Mouse (Mus musculus): ENCODE data around the gene Nod2.

GRCm38 (mm10) chr8:88630225-88630624, 16.9 kb upstream of the Nod2 start:
- TF ChIP-seq TCF12 (IDR thresholded peaks at IDR 0.05; ENCODE audit: low read depth, low read length) (no peak), CTCF (IDR thresholded peaks at IDR 0.05 in 2 of 3, conservative IDR thresholded peaks at IDR 0.05 in 1 of 3; ENCODE audit: control insufficient read depth in 1 of 3, insufficient read depth in 1 of 3, low read depth in 2 of 3, low read length in 3 of 3, poor library complexity in 1 of 3, severe bottlenecking in 1 of 3) (no peak), GATA1 (IDR thresholded peaks at IDR 0.05; ENCODE audit: low read depth, low read length) (no peak), POLR2AphosphoS2 (IDR thresholded peaks at IDR 0.05; ENCODE audit: low read length) (no peak), EP300 (IDR thresholded peaks at IDR 0.05; ENCODE audit: low read depth in 1 of 2, low read length in 2 of 2) (no peak), NRF1 (IDR thresholded peaks at IDR 0.05; ENCODE audit: insufficient read depth, low read depth, low read length, poor library complexity, severe bottlenecking) (no peak), ELF1 (IDR thresholded peaks at IDR 0.05; ENCODE audit: low read depth, low read length) (no peak), MAX (IDR thresholded peaks at IDR 0.05; ENCODE audit: low read length) (no peak), POLR2A (IDR thresholded peaks at IDR 0.05; ENCODE audit: control insufficient read depth in 1 of 2, insufficient read depth in 1 of 2, low read depth in 1 of 2, low read length in 2 of 2, poor library complexity in 1 of 2) (no peak), JUND (IDR thresholded peaks at IDR 0.05; ENCODE audit: low read depth, low read length) (no peak), E2F4 (IDR thresholded peaks at IDR 0.05; ENCODE audit: borderline replicate concordance, low read depth, low read length) (no peak), CHD1 (IDR thresholded peaks at IDR 0.05; ENCODE audit: low read depth, low read length) (no peak), ZKSCAN1 (IDR thresholded peaks at IDR 0.05; ENCODE audit: low read depth, low read length) (no peak)
